Comparison of ENCODE assay signal across 8 mouse cellular contexts in genomic region chr2:156066126-156066525, GRCm38 (mm10). TPM values are rescaled to one million over a fixed set of nuclear protein-coding genes. Genes with fewer than 3 reads are reported as not detected.
DNase-seq lines count a peak whose midpoint lies in the region; ATAC-seq and TF ChIP-seq lines count a peak whose summit lies in the region.

No protein-coding gene starts in this region.

- TF ChIP-seq POLR2A in lung, adult 2 months (IDR thresholded peaks at IDR 0.05; ENCODE audit: borderline replicate concordance, extremely low read depth, low read depth, low read length), result no peak

- ATAC-seq in G1E (ENCODE audit: extremely low read depth, insufficient number of reproducible peaks, low FRiP score, poor library complexity, severe bottlenecking), result no peak
- peak; percentile 15; the same call in 1 of the 2 replicates for ATAC-seq in hindbrain, postnatal 0 days
- ATAC-seq in liver, postnatal 0 days, result no peak

- no peaks in the 10 kb centered on the region for H3K9me3 ChIP-seq in G1E (replicated peaks)
- H3K9me3 ChIP-seq in hindbrain, postnatal 0 days (ENCODE audit: low read length), result no peaks in the 10 kb centered on the region
- no peaks in the 10 kb centered on the region for H3K9me3 ChIP-seq in liver, postnatal 0 days (ENCODE audit: low read length)

- WGBS in hindbrain, postnatal 0 days, result 34% methylated on average over 10 of the region's 10 CpGs
- 34% methylated on average over 10 of the region's 10 CpGs for WGBS in liver, postnatal 0 days (ENCODE audit: insufficient replicate concordance)
- 40% methylated on average over 10 of the region's 10 CpGs for WGBS in lung, adult 2 months

- peaks cover 10% of the 10 kb centered on the region; the same call in 1 of the 2 replicates for H3K27me3 ChIP-seq in G1E (ENCODE audit: insufficient read depth, low read length)
- no peaks in the 10 kb centered on the region for H3K27me3 ChIP-seq in hindbrain, postnatal 0 days (ENCODE audit: insufficient read depth, low read length)
- H3K27me3 ChIP-seq in liver, postnatal 0 days (ENCODE audit: insufficient read depth, low read length), result no peaks in the 10 kb centered on the region

- H3K9ac ChIP-seq in hindbrain, postnatal 0 days (replicated peaks; ENCODE audit: low read length), result peak overlapping the region; percentile 66
- H3K9ac ChIP-seq in liver, postnatal 0 days (replicated peaks), result peak overlapping the region; percentile 71

- TF ChIP-seq EP300 in liver, postnatal 0 days (IDR thresholded peaks at IDR 0.05; ENCODE audit: low read depth), result no peak

- H3K27ac ChIP-seq in gastrocnemius, adult 2 months, result peak overlapping the region; percentile 70; the same call in 1 of the 2 replicates
- no peak overlapping the region for H3K27ac ChIP-seq in hindbrain, postnatal 0 days
- no peak overlapping the region for H3K27ac ChIP-seq in liver, postnatal 0 days (ENCODE audit: low read depth)

- H3K4me3 ChIP-seq in gastrocnemius, adult 2 months, result peak overlapping the region; percentile 89
- peak overlapping the region; percentile 80; the same call in 1 of the 2 replicates for H3K4me3 ChIP-seq in G1E (ENCODE audit: low read depth, low read length)
- H3K4me3 ChIP-seq in hindbrain, postnatal 0 days (ENCODE audit: low read length), result peak overlapping the region; percentile 61
- peak overlapping the region; percentile 75; the same call in 1 of the 2 replicates for H3K4me3 ChIP-seq in liver, postnatal 0 days (ENCODE audit: low read depth, low read length)
- no peak overlapping the region for H3K4me3 ChIP-seq in lung, adult 2 months (replicated peaks; ENCODE audit: extremely low read depth, low read depth, low read length)

- peak overlapping the region; percentile 81 for H3K4me2 ChIP-seq in hindbrain, postnatal 0 days (ENCODE audit: low read depth, low read length)
- H3K4me2 ChIP-seq in liver, postnatal 0 days (ENCODE audit: low read depth, low read length), result peak overlapping the region; percentile 100

- no peak for DNase-seq in gastrocnemius, adult 2 months
- DNase-seq in gastrocnemius, postnatal 36 days, result no peak
- DNase-seq in G1E (ENCODE audit: low spot score), result no peak
- no peak for DNase-seq in hindbrain, postnatal 0 days (ENCODE audit: low spot score)
- DNase-seq in liver, postnatal 0 days, result no peak
- no peak for DNase-seq in ovary, postnatal 14 days (ENCODE audit: low spot score)
- no peak for DNase-seq in lung, adult 2 months
- no peak for DNase-seq in thymus, adult 18-20 months

- intact Hi-C loops in gastrocnemius, adult 2 months (cut with DNase I), result no loop called here
- intact Hi-C loops in gastrocnemius, postnatal 36 days (cut with DNase I), result no loop called here

- H3K4me1 ChIP-seq in G1E (ENCODE audit: insufficient read depth, low read depth, low read length), result peaks cover 13% of the 10 kb centered on the region
- H3K4me1 ChIP-seq in hindbrain, postnatal 0 days (ENCODE audit: insufficient read depth, low read length), result peaks cover 10% of the 10 kb centered on the region; the same call in 1 of the 2 replicates
- peaks cover 14% of the 10 kb centered on the region for H3K4me1 ChIP-seq in liver, postnatal 0 days (ENCODE audit: insufficient read depth)
- H3K4me1 ChIP-seq in lung, adult 2 months (ENCODE audit: control insufficient read depth, insufficient read depth, low read length), result no peaks in the 10 kb centered on the region

- no peak for TF ChIP-seq CTCF in gastrocnemius, adult 2 months (IDR thresholded peaks at IDR 0.05)
- no peak for TF ChIP-seq CTCF in G1E (IDR thresholded peaks at IDR 0.05; ENCODE audit: low read depth, low read length)
- no peak for TF ChIP-seq CTCF in hindbrain, postnatal 0 days (IDR thresholded peaks at IDR 0.05; ENCODE audit: low read depth)
- no peak for TF ChIP-seq CTCF in liver, postnatal 0 days (IDR thresholded peaks at IDR 0.05; ENCODE audit: low read depth)
- TF ChIP-seq CTCF in lung, adult 2 months (IDR thresholded peaks at IDR 0.05; ENCODE audit: insufficient read depth, low read length), result no peak

- H3K36me3 ChIP-seq in G1E (replicated peaks), result peaks cover 36% of the 10 kb centered on the region
- peaks cover 22% of the 10 kb centered on the region for H3K36me3 ChIP-seq in hindbrain, postnatal 0 days (ENCODE audit: insufficient read depth, low read length)
- H3K36me3 ChIP-seq in liver, postnatal 0 days (replicated peaks; ENCODE audit: insufficient read depth, low read length), result no peaks in the 10 kb centered on the region; the same call in 1 of the 2 replicates

RNA-seq across cellular contexts. Expression of gene Spag4, which starts 1.2 kb away (rescaled TPM):
- under 1 TPM; 0.33 to 0.36 TPM for total RNA-seq in gastrocnemius, adult 2 months (2021)
- total RNA-seq in gastrocnemius, postnatal 36 days (2021), result not detected
- total RNA-seq in G1E (2014; fragmentation: Nextera tagmentation), result 1.4 and 4.9 TPM in 2 replicates
- 0.64 and 0.93 TPM in 2 replicates for total RNA-seq in G1E (2017)
- polyA plus RNA-seq in G1E (2012), result 0.82 and 1.3 TPM in 2 replicates
- 7.9 and 18.5 TPM in 2 replicates for total RNA-seq in hindbrain, postnatal 0 days (2014; rRNA removed)
- polyA plus RNA-seq in hindbrain, postnatal 0 days (2015; fragmentation: Nextera tagmentation; extraction: Ambion mirVana), result 8.3 and 8.7 TPM in 2 replicates
- polyA plus RNA-seq in liver, postnatal 0 days (2015; fragmentation: Nextera tagmentation; extraction: Ambion mirVana), result 0.54 and 0.74 TPM in 2 replicates
- polyA plus RNA-seq in lung, adult 2 months (2012; rRNA removed), result 1.1 and 1.8 TPM in 2 replicates

RNA-seq across cellular contexts. Expression of gene Fer1l4, which starts 13.4 kb away (rescaled TPM):
- not detected for total RNA-seq in gastrocnemius, adult 2 months (2021)
- not detected for total RNA-seq in gastrocnemius, postnatal 36 days (2021)
- 0.53 TPM in 1 of 2 replicates, not detected in the other for total RNA-seq in G1E (2014; fragmentation: Nextera tagmentation)
- total RNA-seq in G1E (2017), result not detected in 2 replicates
- polyA plus RNA-seq in G1E (2012), result not detected in 2 replicates
- total RNA-seq in hindbrain, postnatal 0 days (2014; rRNA removed), result not detected in 2 replicates
- polyA plus RNA-seq in hindbrain, postnatal 0 days (2015; fragmentation: Nextera tagmentation; extraction: Ambion mirVana), result 0.15 TPM in 1 of 2 replicates, not detected in the other
- polyA plus RNA-seq in liver, postnatal 0 days (2015; fragmentation: Nextera tagmentation; extraction: Ambion mirVana), result not detected in 2 replicates
- 0.63 and 0.98 TPM in 2 replicates for polyA plus RNA-seq in lung, adult 2 months (2012; rRNA removed)

RNA-seq across cellular contexts. Expression of gene Cpne1, which starts 45.6 kb away (rescaled TPM):
- 10 to 100 TPM in 1 of 2 experiments, 1 to 10 TPM in 1; 8.6 to 10.1 TPM for total RNA-seq in gastrocnemius, adult 2 months (2021)
- total RNA-seq in gastrocnemius, postnatal 36 days (2021), result 1 to 10 TPM; 8.3 to 9.6 TPM
- total RNA-seq in G1E (2014; fragmentation: Nextera tagmentation) (43.2 and 63.3 TPM in 2 replicates), G1E (2017) (40.1 and 42.0 TPM in 2 replicates)
- 55.9 and 73.7 TPM in 2 replicates for polyA plus RNA-seq in G1E (2012)
- total RNA-seq in hindbrain, postnatal 0 days (2014; rRNA removed), result 49.8 and 65.0 TPM in 2 replicates
- polyA plus RNA-seq in hindbrain, postnatal 0 days (2015; fragmentation: Nextera tagmentation; extraction: Ambion mirVana), result 12.8 and 16.4 TPM in 2 replicates
- polyA plus RNA-seq in liver, postnatal 0 days (2015; fragmentation: Nextera tagmentation; extraction: Ambion mirVana), result 13.4 and 16.0 TPM in 2 replicates
- 114 and 121 TPM in 2 replicates for polyA plus RNA-seq in lung, adult 2 months (2012; rRNA removed)

RNA-seq across cellular contexts. Expression of gene Rbm12, which starts 45.7 kb away (rescaled TPM):
- total RNA-seq in gastrocnemius, adult 2 months (2021), result 1 to 10 TPM; 4.9 to 8.1 TPM
- 1 to 10 TPM; 3.6 to 6.6 TPM for total RNA-seq in gastrocnemius, postnatal 36 days (2021)
- total RNA-seq in G1E (2014; fragmentation: Nextera tagmentation) (50.5 and 67.5 TPM in 2 replicates), G1E (2017) (25.4 and 39.7 TPM in 2 replicates)
- 5.6 TPM in 2 replicates for polyA plus RNA-seq in G1E (2012)
- total RNA-seq in hindbrain, postnatal 0 days (2014; rRNA removed), result 27.1 and 33.9 TPM in 2 replicates
- 15.5 and 16.9 TPM in 2 replicates for polyA plus RNA-seq in hindbrain, postnatal 0 days (2015; fragmentation: Nextera tagmentation; extraction: Ambion mirVana)
- polyA plus RNA-seq in liver, postnatal 0 days (2015; fragmentation: Nextera tagmentation; extraction: Ambion mirVana), result 5.5 and 5.7 TPM in 2 replicates
- polyA plus RNA-seq in lung, adult 2 months (2012; rRNA removed), result 12.5 and 21.1 TPM in 2 replicates

RNA-seq across cellular contexts. Expression of gene Ergic3, which starts 58.3 kb away (rescaled TPM):
- total RNA-seq in gastrocnemius, adult 2 months (2021), result 10 to 100 TPM; 41.3 to 47.4 TPM
- total RNA-seq in gastrocnemius, postnatal 36 days (2021), result 10 to 100 TPM; 44.1 to 46.2 TPM
- total RNA-seq in G1E (2014; fragmentation: Nextera tagmentation) (189 and 215 TPM in 2 replicates), G1E (2017) (52.9 and 58.0 TPM in 2 replicates)
- 42.6 and 51.8 TPM in 2 replicates for polyA plus RNA-seq in G1E (2012)
- 288 and 352 TPM in 2 replicates for total RNA-seq in hindbrain, postnatal 0 days (2014; rRNA removed)
- 430 and 472 TPM in 2 replicates for polyA plus RNA-seq in hindbrain, postnatal 0 days (2015; fragmentation: Nextera tagmentation; extraction: Ambion mirVana)
- polyA plus RNA-seq in liver, postnatal 0 days (2015; fragmentation: Nextera tagmentation; extraction: Ambion mirVana), result 64.5 and 64.8 TPM in 2 replicates
- 227 and 260 TPM in 2 replicates for polyA plus RNA-seq in lung, adult 2 months (2012; rRNA removed)
